Mouse (Mus musculus) spleen, adult 2 months (tissue): ENCODE data around the gene 4930404H24Rik.

Experiments used
- CTCF ChIP-seq: fragments of 200-500 bp; IDR thresholded peaks from 2 replicates; pipeline ENCODE4 v1.5.1; 2011; ENCODE audit warnings: mild to moderate bottlenecking, inconsistent platforms; ENCODE audit not compliant: insufficient read depth, insufficient read length, insufficient replicate concordance; ENCODE audit errors: extremely low read depth
- POLR2A ChIP-seq: fragments of 200-500 bp; IDR thresholded peaks from 2 replicates; pipeline ENCODE4 v1.6.1; 2011; ENCODE audit warnings: low read depth, low read length, inconsistent platforms

DNA sequence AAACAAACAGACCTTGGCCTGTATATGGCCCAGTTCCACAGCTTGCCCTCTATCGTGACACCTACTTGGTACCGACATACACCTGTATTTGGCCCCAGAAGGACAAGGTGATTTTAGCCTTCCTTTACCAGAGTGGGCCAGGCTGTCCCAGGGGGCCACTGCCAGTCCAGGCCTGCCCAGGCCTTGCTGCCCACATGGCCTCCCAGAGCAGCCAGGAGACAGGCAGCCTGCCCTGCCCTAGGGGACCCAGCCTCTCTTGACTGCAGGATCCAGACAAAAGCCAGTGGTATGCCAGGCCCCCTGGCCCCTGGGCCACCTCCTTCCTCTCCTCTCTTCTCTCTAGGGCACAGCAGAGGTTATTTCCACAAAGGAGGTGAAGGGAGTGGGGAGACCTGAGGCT lies 15.4 kb downstream of the 4930404H24Rik start:
- TF ChIP-seq CTCF (no peak), POLR2A (no peak)
